Mouse (Mus musculus): ENCODE measurements around the gene Rhoc.

Rhoc gene

DNA sequence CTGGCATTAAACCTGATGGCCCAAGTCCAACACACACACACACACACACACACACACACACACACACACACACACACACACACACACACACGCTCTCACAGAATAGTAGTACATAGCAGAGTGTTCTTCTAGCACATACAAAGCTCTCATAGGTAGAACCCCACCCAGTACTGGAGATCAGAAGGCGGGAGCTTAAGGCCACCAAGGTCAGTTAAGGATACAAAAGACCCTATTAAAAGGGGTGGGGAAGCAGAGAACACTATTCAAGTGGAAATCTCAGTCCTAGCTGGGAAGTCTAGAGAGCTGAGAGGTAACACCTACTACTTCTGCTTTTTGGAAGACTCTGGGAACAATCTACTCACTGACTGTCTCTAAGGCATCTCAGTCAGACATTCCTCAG is 27.2 kb downstream of the Rhoc start:
- no peak for DNase-seq (ENCODE audit: low spot score)

DNA sequence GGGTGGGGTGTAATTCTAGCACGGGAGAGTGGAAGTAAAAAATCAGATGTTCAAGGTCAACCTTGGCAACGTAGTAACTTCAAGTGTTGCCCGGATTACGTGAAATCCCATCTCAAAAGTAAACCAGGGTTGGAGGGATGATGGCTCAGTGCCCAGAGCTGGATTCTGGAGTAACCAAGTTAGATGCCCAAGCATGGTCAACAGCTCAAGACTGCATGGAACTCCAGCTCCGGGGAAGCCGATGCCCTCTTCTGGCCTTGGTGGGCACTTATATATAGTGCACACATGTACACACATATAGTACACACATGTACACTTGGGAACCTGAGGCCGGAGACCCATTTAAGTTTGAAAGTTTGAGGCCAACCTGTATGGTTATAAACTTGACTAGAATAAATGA is 28.0 kb downstream of the Rhoc start:
- no peak for DNase-seq (ENCODE audit: low spot score)

DNA sequence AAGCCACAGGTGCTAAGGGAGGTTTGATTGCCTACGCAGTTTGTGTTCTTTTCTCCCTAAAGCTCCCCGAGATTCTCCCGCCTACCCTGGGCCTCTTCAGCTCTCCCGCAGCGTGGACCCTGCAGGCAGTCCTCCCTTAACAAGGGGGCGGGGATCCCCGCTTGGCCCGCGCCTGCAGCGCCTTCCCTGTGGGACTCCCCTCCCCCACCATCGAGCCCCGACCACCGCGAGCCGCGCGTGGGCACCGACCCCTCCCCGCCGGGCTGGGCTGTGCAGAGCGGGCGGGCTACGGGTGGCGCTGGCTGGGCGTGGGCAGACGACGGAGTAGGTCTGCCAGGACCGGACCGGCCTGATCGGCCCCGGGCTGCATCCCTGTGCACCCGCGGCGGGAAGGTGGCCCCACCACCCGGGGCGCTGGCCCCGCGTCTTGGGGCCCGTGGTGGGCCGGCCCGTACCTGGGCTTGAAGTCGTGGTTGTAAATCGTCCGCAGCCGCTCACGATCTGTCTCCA is 29.4 kb downstream of the Rhoc start:
- DNase-seq (ENCODE audit: low spot score), result peak; percentile 71

DNA sequence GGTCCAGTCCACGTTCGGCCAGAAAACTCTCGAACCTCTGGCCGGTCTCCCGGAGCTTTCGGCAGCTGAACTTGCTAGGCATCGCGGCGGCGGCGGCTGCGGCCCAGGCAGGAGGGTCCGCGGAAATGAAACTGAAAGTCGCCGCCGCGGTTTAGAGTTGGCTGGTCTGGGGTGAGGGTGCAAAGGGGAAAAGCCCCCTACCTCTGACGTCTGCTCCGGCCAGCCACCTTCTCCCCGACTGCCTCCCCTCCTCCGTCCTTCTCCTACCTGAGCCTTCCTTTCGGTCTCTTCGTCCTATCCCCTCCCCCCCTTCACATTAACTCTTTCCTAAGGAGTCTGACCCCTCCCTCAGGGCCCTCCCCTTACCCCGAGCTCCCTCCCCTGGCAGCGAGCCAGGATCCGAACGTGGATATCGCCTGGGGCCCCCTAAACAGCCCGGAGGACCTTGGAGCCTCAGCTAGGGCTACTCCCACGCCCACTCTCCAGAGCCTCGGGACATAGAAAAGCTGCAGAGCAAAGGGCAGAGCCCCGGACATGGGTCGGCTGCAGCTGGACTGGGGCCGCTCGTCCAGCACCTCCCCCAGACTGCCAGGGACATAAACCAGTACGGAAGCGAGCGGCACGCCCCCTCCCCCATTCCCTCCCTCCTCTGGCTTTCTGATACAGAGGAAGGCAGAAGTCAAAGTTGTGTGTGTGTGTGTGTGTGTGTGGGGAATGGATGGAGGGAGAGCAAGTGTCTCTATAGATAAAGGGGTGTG is 30.0 kb downstream of the Rhoc start, which contains the start of gene Mov10:
Gene Mov10 (minus strand): TSS at position 573 of the 758 bp plus-strand sequence.
- peak; percentile 86 for DNase-seq (ENCODE audit: low spot score)

DNA sequence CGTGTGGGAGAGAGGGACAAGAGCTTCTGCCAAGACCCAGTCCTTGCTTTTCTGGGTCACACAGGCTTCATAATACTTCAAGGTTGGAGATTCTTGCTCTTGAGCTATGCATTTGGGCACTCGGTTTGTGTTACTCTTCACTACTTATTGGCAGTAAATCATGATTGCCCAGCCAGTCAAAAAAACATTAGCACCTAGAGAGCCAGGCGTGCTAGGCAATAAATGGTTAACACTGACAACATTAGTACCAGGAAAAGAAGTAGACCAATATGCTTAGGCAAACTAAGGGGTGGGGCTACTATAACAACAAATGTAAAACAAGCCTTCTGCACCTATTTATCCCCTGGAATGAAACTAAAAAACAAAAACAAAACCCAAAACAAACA is 30.6 kb downstream of the Rhoc start:
- DNase-seq (ENCODE audit: low spot score), result no peak

DNA sequence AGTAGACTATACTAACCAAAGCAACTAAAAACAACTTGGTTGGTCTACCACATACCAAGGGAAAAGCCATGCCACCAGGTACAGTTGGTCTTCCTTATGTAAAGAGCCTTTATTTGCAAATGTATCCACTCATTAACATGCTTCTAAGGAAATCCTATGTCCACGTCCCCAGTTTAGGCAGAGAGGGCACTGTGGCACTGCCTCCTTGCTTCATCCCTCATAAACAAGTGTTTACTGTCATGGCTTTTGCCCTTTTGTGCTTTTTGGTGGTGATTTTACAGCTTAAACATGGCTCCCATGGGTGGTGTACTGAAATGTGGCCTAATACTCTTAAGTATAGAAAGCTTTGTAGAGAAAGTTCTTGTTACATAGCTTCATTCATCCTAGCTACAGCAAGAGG is 32.3 kb downstream of the Rhoc start:
- DNase-seq (ENCODE audit: low spot score), result no peak

DNA sequence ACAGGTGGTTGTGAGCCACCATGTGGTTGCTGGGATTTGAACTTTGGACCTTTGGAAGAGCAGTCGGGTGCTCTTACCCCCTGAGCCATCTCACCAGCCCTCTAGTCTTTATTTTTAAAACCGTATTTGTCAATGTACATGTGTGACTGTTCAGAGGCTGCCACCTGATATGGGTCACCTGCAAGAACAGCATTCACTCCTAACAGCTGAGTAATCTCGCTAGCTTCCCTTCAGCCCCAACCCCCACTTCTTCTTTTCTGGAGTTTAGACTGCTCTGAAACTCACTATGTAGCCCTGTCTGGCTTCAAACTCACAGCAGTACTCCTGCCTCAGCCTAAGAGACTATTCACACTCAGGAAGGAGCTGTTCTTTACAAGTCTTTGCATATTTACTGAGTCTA is 34.2 kb downstream of the Rhoc start:
- DNase-seq (ENCODE audit: low spot score), result no peak

DNA sequence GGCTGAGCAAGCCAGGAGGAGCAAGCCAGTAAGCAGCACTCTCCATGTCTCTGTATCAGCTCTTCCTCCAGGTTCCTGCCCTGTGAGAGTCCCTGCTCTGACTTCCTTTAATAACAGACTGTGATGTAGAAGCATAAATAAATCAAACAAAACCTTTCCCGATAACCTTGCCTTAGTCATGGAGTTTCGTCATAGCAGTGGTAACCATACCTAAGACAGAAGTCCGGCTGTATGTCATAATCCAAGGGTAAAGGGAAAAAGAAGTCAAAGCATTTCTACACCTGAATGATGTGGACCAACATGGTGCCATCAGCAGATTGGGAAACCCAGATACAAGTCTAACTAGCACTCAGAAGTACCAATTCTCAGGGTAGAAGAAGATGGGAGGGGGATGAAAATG is 47.6 kb downstream of the Rhoc start:
- DNase-seq (ENCODE audit: low spot score), result no peak

DNA sequence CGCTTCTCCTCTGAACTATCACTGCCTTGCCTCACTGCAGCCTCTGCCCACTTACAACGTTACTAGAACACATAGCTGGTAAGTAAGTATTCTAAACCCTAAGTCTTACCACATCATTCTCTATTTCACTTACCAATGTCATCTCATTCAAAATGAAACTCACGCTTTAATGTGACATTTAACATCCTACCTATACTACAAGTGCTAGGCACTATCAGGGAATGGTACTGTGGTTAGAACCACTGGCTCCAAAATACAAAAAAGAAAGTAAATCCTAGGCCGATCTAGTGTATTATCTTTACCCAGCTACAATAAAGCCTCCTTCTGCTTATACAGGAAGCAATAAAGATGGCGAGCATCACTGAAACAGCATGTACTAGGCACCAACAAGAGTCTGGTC is 52.9 kb downstream of the Rhoc start:
- no peak for DNase-seq (ENCODE audit: low spot score)
